Mouse (Mus musculus) liver, adult 2 months (tissue): Measurements from ENCODE around the gene Celf2. TPM values are rescaled to one million over a fixed set of nuclear protein-coding genes. Genes with fewer than 3 reads are reported as not detected.

Source experiments
- DNase-seq: peaks from one replicate; pipeline ENCODE4 v3.0.0-alpha.2; 2011; ENCODE audit warnings: low read depth, low spot score; ENCODE audit errors: extremely low read depth
- H3K27ac ChIP-seq: fragments of 200-500 bp; replicated peaks from 2 replicates; pipeline ENCODE4 v1.5.1; 2012; ENCODE audit warnings: low read depth, mild to moderate bottlenecking, control low read depth, inconsistent platforms, low read length; ENCODE audit not compliant: insufficient read depth
- H3K27me3 ChIP-seq: fragments of 200-500 bp; 2 replicates; pipeline ENCODE4 v1.6.1; 2012; ENCODE audit warnings: mild to moderate bottlenecking, moderate library complexity, low read length, inconsistent platforms; ENCODE audit not compliant: control insufficient read depth, insufficient read depth
- H3K36me3 ChIP-seq: fragments of 200-500 bp; 2 replicates; pipeline ENCODE4 v1.6.1; 2012; ENCODE audit warnings: low read length, inconsistent platforms; ENCODE audit not compliant: control insufficient read depth, insufficient read depth
- H3K4me1 ChIP-seq: fragments of 200-500 bp; 2 replicates; pipeline ENCODE4 v1.6.1; 2011; ENCODE audit warnings: low read length; ENCODE audit not compliant: control insufficient read depth, insufficient read depth
- H3K4me3 ChIP-seq: fragments of 200-500 bp; 2 replicates; pipeline ENCODE4 v1.5.1; 2011; ENCODE audit warnings: low read depth, mild to moderate bottlenecking, control low read depth, low read length, moderate library complexity; ENCODE audit not compliant: insufficient read depth
- H3K79me2 ChIP-seq: fragments of 200-500 bp; 2 replicates; pipeline ENCODE4 v1.6.1; 2012; ENCODE audit warnings: inconsistent platforms, mild to moderate bottlenecking, low read length, moderate library complexity; ENCODE audit not compliant: control insufficient read depth, insufficient read depth
- H3K9ac ChIP-seq: fragments of 200-500 bp; 2 replicates; pipeline ENCODE4 v1.6.1; 2012; ENCODE audit warnings: low read depth, mild to moderate bottlenecking, control low read depth, inconsistent platforms, low read length
- CTCF ChIP-seq: fragments of 200-500 bp; IDR thresholded peaks from 2 replicates; pipeline ENCODE4 v1.5.1; 2011; ENCODE audit warnings: low read depth, low read length, control low read depth
- POLR2A ChIP-seq: fragments of 200-500 bp; IDR thresholded peaks from 2 replicates; pipeline ENCODE4 v1.6.1; 2011; ENCODE audit warnings: low read length, control low read depth; ENCODE audit not compliant: insufficient read depth; ENCODE audit errors: extremely low read depth
- WGBS: fragments of 180-500 bp; shearing (Covaris S2); methylation state at CpG from one replicate; pipeline ENCODE4 v1.1.7; 2018; 5-methylcytosine and 5-hydroxymethylcytosine counted together
- polyA plus RNA-seq: library from polyadenylated mRNA; depleted of rRNA; stranded (reverse); fragments of >200 nt; gene quantifications from 2 replicates; pipeline ENCODE4 v1.2.3, GENCODE M21; 2012
- total RNA-seq: library from RNA; depleted of rRNA; stranded (reverse); fragments of >200 nt; gene quantifications from 2 replicates; pipeline ENCODE4 v1.2.3, GENCODE M21; 2014

Celf2 gene
- total and polyA plus RNA-seq, 2 experiments: 2.9 to 4.7 TPM

DNA sequence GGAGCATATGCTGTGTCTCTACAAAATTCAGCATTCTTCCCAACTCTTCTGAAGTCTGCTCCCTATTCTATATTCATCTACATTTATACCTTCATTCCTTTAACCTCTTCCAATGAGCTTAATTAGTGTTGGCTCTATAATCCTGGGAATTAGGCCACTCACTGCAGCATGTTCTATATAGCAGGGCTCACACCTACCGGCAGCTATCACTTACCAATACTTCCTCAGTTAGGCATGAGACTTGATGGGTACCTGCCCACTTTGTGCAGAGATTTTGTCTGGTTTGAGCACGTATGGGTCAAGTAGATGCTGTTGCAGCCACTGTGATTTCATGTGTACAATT, 198.6 kb downstream of the Celf2 start:
- Histone ChIP-seq H3K4me3 (no peak overlapping the region), H3K36me3 (no peaks in the 10 kb centered on the region), H3K27ac (no peak overlapping the region), H3K4me1 (no peaks in the 10 kb centered on the region), H3K9ac (no peak overlapping the region), H3K27me3 (no peaks in the 10 kb centered on the region), H3K79me2 (no peaks in the 10 kb centered on the region)
- TF ChIP-seq CTCF (no peak), POLR2A (no peak)
- DNase-seq: no peak
- WGBS: 82% methylated on average over 2 of the region's 2 CpGs

- Histone ChIP-seq H3K4me1 (no peaks in the 10 kb centered on the region), H3K4me3 (no peak overlapping the region), H3K9ac (no peak overlapping the region), H3K27me3 (no peaks in the 10 kb centered on the region), H3K27ac (no peak overlapping the region), H3K36me3 (no peaks in the 10 kb centered on the region), H3K79me2 (no peaks in the 10 kb centered on the region)
- no peak for DNase-seq
- WGBS: 54% methylated on average over 2 of the region's 2 CpGs
- TF ChIP-seq POLR2A (no peak), CTCF (no peak)
These were observed 199.1 kb downstream of the Celf2 start for GRCm38 (mm10) chr2:7310129-7310839.

DNA sequence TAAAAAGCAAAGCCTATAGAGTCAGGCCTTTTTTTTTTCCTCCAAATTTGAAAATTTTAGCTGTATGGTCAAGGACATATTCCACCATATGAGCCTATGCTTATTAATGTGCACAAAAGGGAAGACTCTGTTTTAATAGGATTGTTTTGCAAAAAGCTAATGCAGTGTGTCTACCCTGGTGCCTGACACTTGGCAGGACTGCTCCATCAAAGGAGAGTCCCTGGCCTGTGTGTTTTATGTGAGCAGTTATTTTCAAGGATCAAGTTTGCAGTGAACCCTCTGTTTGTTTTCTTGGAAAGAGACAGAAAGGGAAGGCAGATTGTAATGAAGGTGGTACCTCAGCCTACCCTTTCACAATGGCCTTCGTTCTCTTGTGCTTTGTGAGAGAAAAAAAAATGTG, 200.0 kb downstream of the Celf2 start:
- TF ChIP-seq CTCF: no peak
- TF ChIP-seq POLR2A: no peak
- 80% methylated on average over 1 of the region's 1 CpGs for WGBS
- H3K27me3 ChIP-seq: no peaks in the 10 kb centered on the region

DNA sequence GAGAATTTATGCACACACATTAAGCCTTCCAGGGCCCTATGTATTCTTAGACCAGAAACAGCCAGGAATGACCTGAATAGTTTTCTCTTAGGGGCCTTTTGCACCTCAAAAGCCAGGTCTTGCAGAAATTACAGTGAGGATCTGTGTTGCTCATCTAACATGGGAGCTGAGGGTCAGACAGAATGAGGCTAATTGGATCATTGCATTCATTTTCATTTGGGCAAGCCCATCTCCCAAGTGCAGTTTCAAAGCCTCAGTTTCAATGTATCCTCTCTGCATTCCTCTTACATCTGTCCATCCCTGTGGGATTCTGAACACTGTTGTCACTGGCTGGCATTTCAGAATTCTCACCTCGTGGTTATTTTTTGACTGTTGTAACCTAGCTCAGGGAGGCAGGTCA, 200.6 kb downstream of the Celf2 start:
- 75% methylated on average over 1 of the region's 1 CpGs for WGBS
- no peak for DNase-seq
- TF ChIP-seq POLR2A (no peak), CTCF (no peak)
- no peak overlapping the region for H3K4me3 ChIP-seq
- no peaks in the 10 kb centered on the region for H3K4me1 ChIP-seq
- no peaks in the 10 kb centered on the region for H3K36me3 ChIP-seq
- no peaks in the 10 kb centered on the region for H3K27me3 ChIP-seq
- H3K9ac ChIP-seq: no peak overlapping the region
- no peak overlapping the region for H3K27ac ChIP-seq
- H3K79me2 ChIP-seq: no peaks in the 10 kb centered on the region

More for the DNA sequence above, 200.0 kb downstream of the Celf2 start:
- no peaks in the 10 kb centered on the region for H3K79me2 ChIP-seq
- H3K27ac ChIP-seq: no peak overlapping the region
- H3K4me3 ChIP-seq: no peak overlapping the region
- no peak overlapping the region for H3K9ac ChIP-seq
- no peak for DNase-seq
- H3K4me1 ChIP-seq: no peaks in the 10 kb centered on the region
- no peaks in the 10 kb centered on the region for H3K36me3 ChIP-seq

- Histone ChIP-seq H3K27ac (no peak overlapping the region), H3K4me1 (0 out of 2 replicates have a peak, but pooled peaks cover 1% of the 10 kb centered on the region), H3K4me3 (no peak overlapping the region), H3K79me2 (no peaks in the 10 kb centered on the region), H3K27me3 (no peaks in the 10 kb centered on the region), H3K9ac (no peak overlapping the region), H3K36me3 (no peaks in the 10 kb centered on the region)
- TF ChIP-seq CTCF: no peak
- TF ChIP-seq POLR2A: no peak
- DNase-seq: no peak
- 90% methylated on average over 3 of the region's 3 CpGs for WGBS
These were observed 221.9 kb downstream of the Celf2 start for GRCm38 (mm10) chr2:7287434-7287833.

- WGBS: 77% methylated on average over 4 of the region's 4 CpGs
- Histone ChIP-seq H3K4me3 (no peak overlapping the region), H3K27ac (no peak overlapping the region), H3K27me3 (no peaks in the 10 kb centered on the region), H3K36me3 (no peaks in the 10 kb centered on the region), H3K79me2 (no peaks in the 10 kb centered on the region), H3K4me1 (no peaks in the 10 kb centered on the region), H3K9ac (no peak overlapping the region)
- no peak for TF ChIP-seq POLR2A
- TF ChIP-seq CTCF: no peak
- no peak for DNase-seq
These were observed 236.1 kb downstream of the Celf2 start for GRCm38 (mm10) chr2:7273214-7273613.
